Mouse (Mus musculus): ENCODE data around the gene Rd3. TPM values are rescaled to one million over a fixed set of nuclear protein-coding genes. Genes with fewer than 3 reads are reported as not detected.

Rd3 gene
- polyA plus RNA-seq (2012; rRNA removed): 2.0 and 2.4 TPM in 2 replicates

DNA sequence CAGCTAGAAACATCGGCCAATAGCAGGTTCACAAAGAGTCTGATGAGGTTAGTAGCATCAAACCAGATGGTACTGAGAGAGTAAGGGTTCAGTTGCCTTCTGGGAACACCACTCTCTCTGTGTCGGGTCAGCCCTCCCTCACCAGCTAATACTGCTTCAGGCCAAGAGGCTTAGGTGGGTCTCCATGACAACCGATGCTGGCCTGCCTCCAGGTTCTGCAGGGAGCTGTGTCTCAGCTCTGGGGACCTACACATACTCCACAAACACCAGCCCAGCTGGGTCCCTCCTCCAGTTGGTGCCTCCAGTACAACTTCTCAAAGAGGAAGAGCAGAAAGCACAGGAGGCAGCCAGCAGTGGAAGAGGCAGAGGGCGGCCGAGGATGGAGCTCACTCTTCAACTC lies at the start of gene Rd3:
TSS of gene Rd3 (plus strand) at position 184 of the 400 bp plus-strand sequence.

Other genes starting within 250 kb of the Rd3 start
- gene Nek2, start 155.9 kb upstream of the Rd3 start, polyA plus RNA-seq (2012; rRNA removed): 9.6 and 12.2 TPM in 2 replicates
- gene Slc30a1, start 70.6 kb upstream of the Rd3 start, polyA plus RNA-seq (2012; rRNA removed): 8.7 and 9.0 TPM in 2 replicates
- gene Traf5, start 115.2 kb downstream of the Rd3 start, polyA plus RNA-seq (2012; rRNA removed): 3.6 and 7.3 TPM in 2 replicates
- 39.8 and 42.8 TPM in 2 replicates for gene Rcor3, start 160.7 kb downstream of the Rd3 start, polyA plus RNA-seq (2012; rRNA removed)
- 1.9 and 2.3 TPM in 2 replicates for gene Kcnh1, start 213.4 kb downstream of the Rd3 start, polyA plus RNA-seq (2012; rRNA removed)

Measured in central nervous system, embryonic 14 days (tissue).